Mouse (Mus musculus) spleen, adult 2 months (tissue): Measurements from ENCODE around the gene G0s2.

Source experiments
- CTCF ChIP-seq: fragments of 200-500 bp; IDR thresholded peaks from 2 replicates; pipeline ENCODE4 v1.5.1; 2011; ENCODE audit warnings: mild to moderate bottlenecking, inconsistent platforms; ENCODE audit not compliant: insufficient read depth, insufficient read length, insufficient replicate concordance; ENCODE audit errors: extremely low read depth
- POLR2A ChIP-seq: fragments of 200-500 bp; IDR thresholded peaks from 2 replicates; pipeline ENCODE4 v1.6.1; 2011; ENCODE audit warnings: low read depth, low read length, inconsistent platforms

- no peak for TF ChIP-seq CTCF
- TF ChIP-seq POLR2A = no peak
These were observed 43.3 kb upstream of the G0s2 start for GRCm38 (mm10) chr1:193316358-193316750.
